Mouse (Mus musculus): ENCODE results near the gene Rsg1. TPM values are rescaled to one million over a fixed set of nuclear protein-coding genes. Genes with fewer than 3 reads are reported as not detected.

Rsg1 gene
- polyA plus RNA-seq (2015; fragmentation: Nextera tagmentation; extraction: Ambion mirVana): 1.7 and 2.3 TPM in 2 replicates

DNA sequence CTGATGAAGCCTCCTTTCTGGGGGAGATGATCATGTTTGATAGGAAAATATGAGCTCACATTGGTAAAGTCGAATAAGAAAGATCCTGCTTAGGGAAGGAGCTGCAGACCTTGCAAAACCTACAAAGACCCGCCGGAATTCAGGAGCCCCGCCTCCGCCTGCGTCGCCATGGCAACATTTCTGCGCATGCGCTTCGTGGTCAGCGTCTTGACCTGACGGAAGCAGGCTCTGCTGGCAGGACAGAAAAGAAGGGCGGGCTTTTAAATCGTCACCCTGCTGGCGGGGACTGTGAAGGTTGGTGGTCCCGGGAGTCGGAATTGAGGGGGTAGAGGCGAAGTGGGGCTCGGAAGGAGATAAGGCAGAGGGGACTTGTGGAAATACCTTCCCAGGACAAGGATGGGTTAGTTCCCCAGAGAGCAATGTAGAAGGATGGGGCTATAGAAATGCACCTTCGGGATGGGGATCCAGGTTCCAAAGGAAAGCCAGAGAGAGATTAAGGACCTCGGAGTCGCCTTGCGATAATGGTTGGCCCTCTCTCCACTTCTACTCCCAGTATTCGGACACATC lies at the start of gene Rsg1:
Rsg1 (plus strand) TSS at position 187 of the 567 bp plus-strand sequence.

DNA sequence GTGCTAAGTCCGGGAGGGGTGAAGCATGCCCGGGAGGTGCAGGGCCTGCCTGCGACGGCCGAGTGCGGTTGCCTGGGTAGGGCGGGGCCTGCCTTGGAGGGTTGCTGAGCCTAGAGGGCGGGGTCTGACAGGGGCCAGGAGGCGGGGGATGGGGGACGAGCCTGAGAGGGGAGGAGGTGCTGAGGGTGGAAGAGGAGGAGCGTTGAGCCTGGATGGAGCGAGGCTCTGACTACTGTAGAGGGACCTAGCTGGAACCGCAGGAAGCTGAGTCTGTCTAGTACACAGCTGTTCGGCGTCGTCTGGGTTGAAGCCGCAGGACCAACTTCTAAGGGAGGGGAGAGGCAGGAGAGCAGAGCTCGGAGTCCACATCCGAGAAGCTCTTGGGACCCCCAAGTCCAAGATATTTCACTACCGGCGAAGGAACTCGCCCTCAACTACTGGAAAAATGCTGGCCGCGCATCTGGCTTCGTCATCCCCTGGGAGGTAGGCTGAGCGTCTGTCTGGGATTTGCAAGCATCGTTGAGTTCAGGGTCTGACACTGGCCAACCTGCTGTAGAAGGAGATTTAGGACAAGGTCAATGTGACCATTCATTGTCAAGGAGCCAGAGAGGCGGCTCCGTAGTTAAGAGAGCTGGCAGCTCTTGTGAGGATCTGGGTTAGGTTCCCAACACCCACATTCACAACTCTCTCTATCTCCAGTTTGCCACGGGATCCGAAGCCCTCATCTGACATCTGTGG lies 25.8 kb downstream of the Rsg1 start, which contains the start of gene Arhgef19:
Arhgef19 (plus strand) TSS at position 112 of the 738 bp plus-strand sequence.

Other genes with a start within 250 kb of the Rsg1 start
- gene Atp13a2, start 227.1 kb upstream of the Rsg1 start, polyA plus RNA-seq (2015; fragmentation: Nextera tagmentation; extraction: Ambion mirVana): 21.9 and 32.8 TPM in 2 replicates
- gene Mfap2, start 203.5 kb upstream of the Rsg1 start, polyA plus RNA-seq (2015; fragmentation: Nextera tagmentation; extraction: Ambion mirVana): 110 and 150 TPM in 2 replicates
- gene Crocc, start 153.4 kb upstream of the Rsg1 start, polyA plus RNA-seq (2015; fragmentation: Nextera tagmentation; extraction: Ambion mirVana): 1.5 and 1.9 TPM in 2 replicates
- 156 and 157 TPM in 2 replicates for gene Necap2, start 135.6 kb upstream of the Rsg1 start, polyA plus RNA-seq (2015; fragmentation: Nextera tagmentation; extraction: Ambion mirVana)
- gene Spata21, start 125.6 kb upstream of the Rsg1 start, polyA plus RNA-seq (2015; fragmentation: Nextera tagmentation; extraction: Ambion mirVana): 0.06 and 0.14 TPM in 2 replicates
- 16.1 and 16.3 TPM in 2 replicates for gene Szrd1, start 74.2 kb upstream of the Rsg1 start, polyA plus RNA-seq (2015; fragmentation: Nextera tagmentation; extraction: Ambion mirVana)
- gene Fbxo42, start 66.0 kb upstream of the Rsg1 start, polyA plus RNA-seq (2015; fragmentation: Nextera tagmentation; extraction: Ambion mirVana): 20.5 and 25.9 TPM in 2 replicates
- gene Arhgef19, start 25.5 kb downstream of the Rsg1 start, polyA plus RNA-seq (2015; fragmentation: Nextera tagmentation; extraction: Ambion mirVana): 0.42 and 0.90 TPM in 2 replicates
- gene Epha2, start 87.3 kb downstream of the Rsg1 start, polyA plus RNA-seq (2015; fragmentation: Nextera tagmentation; extraction: Ambion mirVana): 0.52 and 0.89 TPM in 2 replicates
- gene Fam131c, start 154.3 kb downstream of the Rsg1 start, polyA plus RNA-seq (2015; fragmentation: Nextera tagmentation; extraction: Ambion mirVana): 0.11 TPM in 1 of 2 replicates, not detected in the other
- not detected in 2 replicates for gene Clcnka, start 184.8 kb downstream of the Rsg1 start, polyA plus RNA-seq (2015; fragmentation: Nextera tagmentation; extraction: Ambion mirVana)
- 0.12 TPM in 1 of 2 replicates, not detected in the other for gene Clcnkb, start 202.1 kb downstream of the Rsg1 start, polyA plus RNA-seq (2015; fragmentation: Nextera tagmentation; extraction: Ambion mirVana)
- gene Hspb7, start 206.8 kb downstream of the Rsg1 start, polyA plus RNA-seq (2015; fragmentation: Nextera tagmentation; extraction: Ambion mirVana): 0.30 and 0.42 TPM in 2 replicates
- gene Srarp, start 222.1 kb downstream of the Rsg1 start, polyA plus RNA-seq (2015; fragmentation: Nextera tagmentation; extraction: Ambion mirVana): not detected in 2 replicates
- gene Zbtb17, start 230.7 kb downstream of the Rsg1 start, polyA plus RNA-seq (2015; fragmentation: Nextera tagmentation; extraction: Ambion mirVana): 9.6 and 13.1 TPM in 2 replicates